Mouse (Mus musculus) right cerebral cortex, postnatal 14 days (tissue): ENCODE measurements around the gene Alox12e.

ENCODE experiments used
- DNase-seq: peaks from one replicate; pipeline ENCODE4 v3.0.0; 2022

The Alox12e gene

GRCm38 (mm10) chr11:70283666-70284065, 38.8 kb downstream of the Alox12e start:
- no peak for DNase-seq

GRCm38 (mm10) chr11:70280441-70280840, 42.0 kb downstream of the Alox12e start:
- peak; percentile 40 for DNase-seq

- no peak for DNase-seq
These were observed 43.5 kb downstream of the Alox12e start for GRCm38 (mm10) chr11:70278961-70279360.

- no peak for DNase-seq
These were observed 50.8 kb downstream of the Alox12e start for GRCm38 (mm10) chr11:70271641-70272040.

- no peak for DNase-seq
These were observed 56.0 kb downstream of the Alox12e start for GRCm38 (mm10) chr11:70266405-70266804.

GRCm38 (mm10) chr11:70265819-70266218, 56.6 kb downstream of the Alox12e start:
- DNase-seq = no peak
